ENCODE assay signal across 11 mouse cellular contexts in the genomic region with DNA sequence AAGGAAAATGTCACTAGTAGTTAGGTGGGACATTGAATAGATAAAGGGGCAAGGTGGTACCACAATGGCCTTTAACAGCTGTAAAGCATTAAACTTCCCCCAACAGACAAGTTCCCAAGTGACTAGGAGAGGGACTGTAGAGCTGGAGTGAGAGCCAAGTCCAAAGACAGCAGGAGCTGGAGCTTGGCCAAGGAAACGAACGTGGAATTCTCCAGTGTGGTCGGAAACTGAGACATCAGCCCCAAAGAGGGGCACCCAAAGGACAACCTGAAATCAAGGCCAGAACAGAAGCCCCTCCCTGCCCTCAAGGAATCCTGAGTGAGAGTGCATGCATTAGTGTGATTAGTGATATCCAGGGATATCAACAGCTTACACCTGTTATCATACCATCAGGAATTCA. TPM values are rescaled to one million over a fixed set of nuclear protein-coding genes. Genes with fewer than 3 reads are reported as not detected.
DNase-seq lines count a peak whose midpoint lies in the region; ATAC-seq and TF ChIP-seq lines count a peak whose summit lies in the region.
"Had no signal": no experiment of that assay in that cellular context is flagged by ENCODE, and none has a peak within 500 bp of the region (broad histone marks: within the 10 kb centered on the region; RNA-seq: fewer than 3 reads in every experiment).

No protein-coding gene starts in this region.

- no peak overlapping the region for H3K9ac ChIP-seq in forebrain, postnatal 0 days
- no peak overlapping the region for H3K9ac ChIP-seq in forebrain, embryonic 16.5 days (replicated peaks; ENCODE audit: low read depth, low read length)
- no peak overlapping the region for H3K9ac ChIP-seq in midbrain, embryonic 11.5 days (ENCODE audit: low read length)
- H3K9ac ChIP-seq in intestine, postnatal 0 days (ENCODE audit: low read depth, low read length), result no peak overlapping the region
- H3K9ac ChIP-seq in stomach, embryonic 14.5 days (replicated peaks; ENCODE audit: low read depth, low read length), result no peak overlapping the region

- peaks cover 27% of the 10 kb centered on the region for H3K4me1 ChIP-seq in forebrain, postnatal 0 days (ENCODE audit: insufficient read depth)
- peaks cover 36% of the 10 kb centered on the region for H3K4me1 ChIP-seq in forebrain, embryonic 16.5 days (replicated peaks; ENCODE audit: control insufficient read depth, insufficient read depth, low read length)
- H3K4me1 ChIP-seq in midbrain, embryonic 11.5 days (ENCODE audit: control insufficient read depth, insufficient read depth, low read length), result peaks cover 17% of the 10 kb centered on the region
- peaks cover 47% of the 10 kb centered on the region for H3K4me1 ChIP-seq in midbrain, embryonic 10.5 days
- 0 out of 2 replicates have a peak, but pooled peaks cover 14% of the 10 kb centered on the region for H3K4me1 ChIP-seq in intestine, postnatal 0 days (replicated peaks; ENCODE audit: control insufficient read depth, insufficient read depth, low read length)
- H3K4me1 ChIP-seq in stomach, embryonic 14.5 days (ENCODE audit: control insufficient read depth, insufficient read depth, low read length), result peaks cover 22% of the 10 kb centered on the region

- no peaks in the 10 kb centered on the region for H3K36me3 ChIP-seq in forebrain, postnatal 0 days (ENCODE audit: insufficient read depth)
- H3K36me3 ChIP-seq in forebrain, embryonic 16.5 days (ENCODE audit: control insufficient read depth, insufficient read depth), result no peaks in the 10 kb centered on the region
- no peaks in the 10 kb centered on the region for H3K36me3 ChIP-seq in midbrain, embryonic 11.5 days (ENCODE audit: control insufficient read depth, insufficient read depth, low read length)
- no peaks in the 10 kb centered on the region for H3K36me3 ChIP-seq in midbrain, embryonic 10.5 days
- H3K36me3 ChIP-seq in intestine, postnatal 0 days (ENCODE audit: control insufficient read depth, insufficient read depth), result no peaks in the 10 kb centered on the region
- H3K36me3 ChIP-seq in stomach, embryonic 14.5 days (ENCODE audit: control insufficient read depth, insufficient read depth, low read length), result no peaks in the 10 kb centered on the region

- ATAC-seq in forebrain, postnatal 0 days, result no peak
- no peak for ATAC-seq in forebrain, embryonic 16.5 days
- ATAC-seq in midbrain, embryonic 11.5 days (ENCODE audit: low FRiP score), result no peak
- ATAC-seq in intestine, postnatal 0 days, result no peak
- ATAC-seq in stomach, embryonic 14.5 days (ENCODE audit: insufficient number of reproducible peaks, insufficient read depth, low FRiP score, low read depth), result no peak
- no peak for ATAC-seq in erythroid progenitor cell, adult 5-6 weeks (replicated peaks; ENCODE audit: low FRiP score, poor library complexity, severe bottlenecking)
- ATAC-seq: CD4-positive, CD25-positive, alpha-beta regulatory T cell, adult 4 months had no signal

- DNase-seq in forebrain, postnatal 0 days, result no peak
- DNase-seq in midbrain, embryonic 11.5 days (ENCODE audit: low spot score, missing footprints), result peak; percentile 53
- DNase-seq in midbrain, embryonic 10.5 days (ENCODE audit: low spot score), result no peak
- no peak for DNase-seq in embryo, embryonic 10 days (ENCODE audit: low spot score)

- no peak for TF ChIP-seq CTCF in forebrain, postnatal 0 days (IDR thresholded peaks at IDR 0.05; ENCODE audit: low read depth)
- no peak for TF ChIP-seq CTCF in intestine, postnatal 0 days (IDR thresholded peaks at IDR 0.05; ENCODE audit: low read depth)

- WGBS in forebrain, postnatal 0 days, result 17% methylated on average over 3 of the region's 3 CpGs
- 25% methylated on average over 3 of the region's 3 CpGs for WGBS in forebrain, embryonic 16.5 days
- WGBS in midbrain, embryonic 11.5 days, result 69% methylated on average over 3 of the region's 3 CpGs
- 81% methylated on average over 3 of the region's 3 CpGs for WGBS in midbrain, embryonic 10.5 days
- WGBS in intestine, postnatal 0 days, result 9% methylated on average over 3 of the region's 3 CpGs
- WGBS in stomach, embryonic 14.5 days, result 25% methylated on average over 3 of the region's 3 CpGs

- no peaks in the 10 kb centered on the region for H3K27me3 ChIP-seq in forebrain, postnatal 0 days (ENCODE audit: insufficient read depth, low read length)
- no peaks in the 10 kb centered on the region for H3K27me3 ChIP-seq in forebrain, embryonic 16.5 days (replicated peaks; ENCODE audit: control insufficient read depth, insufficient read depth, low read length)
- H3K27me3 ChIP-seq in midbrain, embryonic 11.5 days (ENCODE audit: control insufficient read depth, insufficient read depth, low read length), result no peaks in the 10 kb centered on the region
- H3K27me3 ChIP-seq in midbrain, embryonic 10.5 days (ENCODE audit: low read depth, poor library complexity, severe bottlenecking), result no peaks in the 10 kb centered on the region
- H3K27me3 ChIP-seq in intestine, postnatal 0 days (replicated peaks; ENCODE audit: control insufficient read depth, insufficient read depth, low read length), result no peaks in the 10 kb centered on the region
- H3K27me3 ChIP-seq in stomach, embryonic 14.5 days (ENCODE audit: control insufficient read depth, insufficient read depth, low read length), result no peaks in the 10 kb centered on the region

- no peak overlapping the region for H3K27ac ChIP-seq in forebrain, postnatal 0 days (ENCODE audit: low read depth, low read length)
- H3K27ac ChIP-seq in forebrain, embryonic 16.5 days (ENCODE audit: low read length), result no peak overlapping the region
- no peak overlapping the region for H3K27ac ChIP-seq in midbrain, embryonic 11.5 days (ENCODE audit: low read depth, low read length)
- H3K27ac ChIP-seq in midbrain, embryonic 10.5 days (replicated peaks), result no peak overlapping the region
- H3K27ac ChIP-seq in intestine, postnatal 0 days (ENCODE audit: low read depth, low read length), result no peak overlapping the region
- no peak overlapping the region for H3K27ac ChIP-seq in stomach, embryonic 14.5 days (ENCODE audit: low read length)

- H3K4me3 ChIP-seq in forebrain, postnatal 0 days (ENCODE audit: low read depth, low read length), result no peak overlapping the region
- H3K4me3 ChIP-seq in forebrain, embryonic 16.5 days (replicated peaks; ENCODE audit: low read length), result no peak overlapping the region
- H3K4me3 ChIP-seq in midbrain, embryonic 11.5 days (ENCODE audit: low read depth, low read length), result no peak overlapping the region
- no peak overlapping the region for H3K4me3 ChIP-seq in midbrain, embryonic 10.5 days
- no peak overlapping the region for H3K4me3 ChIP-seq in intestine, postnatal 0 days (ENCODE audit: low read depth, low read length)
- H3K4me3 ChIP-seq in stomach, embryonic 14.5 days (ENCODE audit: low read depth, low read length), result no peak overlapping the region

- peak overlapping the region; percentile 23 for H3K4me2 ChIP-seq in forebrain, postnatal 0 days (ENCODE audit: low read depth)
- H3K4me2 ChIP-seq in forebrain, embryonic 16.5 days (ENCODE audit: low read length), result no peak overlapping the region
- no peak overlapping the region for H3K4me2 ChIP-seq in midbrain, embryonic 11.5 days
- H3K4me2 ChIP-seq in intestine, postnatal 0 days (replicated peaks; ENCODE audit: low read depth), result peak overlapping the region; percentile 37
- peak overlapping the region; percentile 8 for H3K4me2 ChIP-seq in stomach, embryonic 14.5 days (replicated peaks; ENCODE audit: low read depth, low read length)

- no peaks in the 10 kb centered on the region for H3K9me3 ChIP-seq in forebrain, postnatal 0 days (ENCODE audit: low read length)
- H3K9me3 ChIP-seq in forebrain, embryonic 16.5 days (ENCODE audit: control insufficient read depth, low read length), result no peaks in the 10 kb centered on the region
- no peaks in the 10 kb centered on the region for H3K9me3 ChIP-seq in midbrain, embryonic 11.5 days (ENCODE audit: control insufficient read depth, low read length)
- no peaks in the 10 kb centered on the region for H3K9me3 ChIP-seq in midbrain, embryonic 10.5 days (replicated peaks)
- H3K9me3 ChIP-seq in intestine, postnatal 0 days (ENCODE audit: control insufficient read depth), result no peaks in the 10 kb centered on the region
- H3K9me3 ChIP-seq in stomach, embryonic 14.5 days (ENCODE audit: control insufficient read depth, low read depth, low read length), result no peaks in the 10 kb centered on the region

RNA-seq across cellular contexts. Expression of gene Btbd1, which starts 3.9 kb away (rescaled TPM):
- 142 TPM in 2 replicates for total RNA-seq in forebrain, postnatal 0 days (2014; rRNA removed)
- polyA plus RNA-seq in forebrain, postnatal 0 days (2015; fragmentation: Nextera tagmentation; extraction: Ambion mirVana), result 101 and 104 TPM in 2 replicates
- 99.0 and 109 TPM in 2 replicates for polyA plus RNA-seq in forebrain, embryonic 16.5 days (2015; fragmentation: Nextera tagmentation; extraction: Ambion mirVana)
- 102 and 106 TPM in 2 replicates for polyA plus RNA-seq in midbrain, embryonic 11.5 days (2014; fragmentation: Nextera tagmentation; extraction: Ambion mirVana)
- polyA plus RNA-seq in midbrain, embryonic 10.5 days (2016; fragmentation: Nextera tagmentation; extraction: Ambion mirVana), result 66.3 and 70.3 TPM in 2 replicates
- 41.0 and 42.7 TPM in 2 replicates for polyA plus RNA-seq in intestine, postnatal 0 days (2015; fragmentation: Nextera tagmentation; extraction: Ambion mirVana)
- 80.0 and 81.8 TPM in 2 replicates for polyA plus RNA-seq in stomach, embryonic 14.5 days (2014; fragmentation: Nextera tagmentation; extraction: Ambion mirVana)
- total RNA-seq in erythroid progenitor cell, adult 5-6 weeks (2015; ENCODE audit: low replicate concordance), result 20.2 and 56.2 TPM in 2 replicates
- total RNA-seq in erythroid progenitor cell, adult 5-6 weeks (2017; ENCODE audit: low replicate concordance), result 34.7 and 59.2 TPM in 2 replicates

RNA-seq across cellular contexts. Expression of gene Gm10160, which starts 30.2 kb away (rescaled TPM):
- total RNA-seq in forebrain, postnatal 0 days (2014; rRNA removed), result not detected in 2 replicates
- not detected in 2 replicates for polyA plus RNA-seq in forebrain, postnatal 0 days (2015; fragmentation: Nextera tagmentation; extraction: Ambion mirVana)
- polyA plus RNA-seq in forebrain, embryonic 16.5 days (2015; fragmentation: Nextera tagmentation; extraction: Ambion mirVana), result not detected in 2 replicates
- polyA plus RNA-seq in midbrain, embryonic 11.5 days (2014; fragmentation: Nextera tagmentation; extraction: Ambion mirVana), result not detected in 2 replicates
- polyA plus RNA-seq in midbrain, embryonic 10.5 days (2016; fragmentation: Nextera tagmentation; extraction: Ambion mirVana), result not detected in 2 replicates
- polyA plus RNA-seq in intestine, postnatal 0 days (2015; fragmentation: Nextera tagmentation; extraction: Ambion mirVana), result not detected in 2 replicates
- not detected in 2 replicates for polyA plus RNA-seq in stomach, embryonic 14.5 days (2014; fragmentation: Nextera tagmentation; extraction: Ambion mirVana)
- total RNA-seq in erythroid progenitor cell, adult 5-6 weeks (2015; ENCODE audit: low replicate concordance), result not detected in 2 replicates
- not detected in 2 replicates for total RNA-seq in erythroid progenitor cell, adult 5-6 weeks (2017; ENCODE audit: low replicate concordance)
- total RNA-seq: layer of hippocampus, adult 18-20 months; monocyte, adult 5-6 weeks had no signal
- polyA plus RNA-seq: CD4-positive, CD25-positive, alpha-beta regulatory T cell, adult 4 months had no signal

RNA-seq across cellular contexts. Expression of gene Tm6sf1, which starts 33.4 kb away (rescaled TPM):
- total RNA-seq in forebrain, postnatal 0 days (2014; rRNA removed), result 5.4 and 12.9 TPM in 2 replicates
- 5.0 and 7.0 TPM in 2 replicates for polyA plus RNA-seq in forebrain, postnatal 0 days (2015; fragmentation: Nextera tagmentation; extraction: Ambion mirVana)
- polyA plus RNA-seq in forebrain, embryonic 16.5 days (2015; fragmentation: Nextera tagmentation; extraction: Ambion mirVana), result 8.3 and 8.5 TPM in 2 replicates
- polyA plus RNA-seq in midbrain, embryonic 11.5 days (2014; fragmentation: Nextera tagmentation; extraction: Ambion mirVana), result 13.1 and 13.4 TPM in 2 replicates
- polyA plus RNA-seq in midbrain, embryonic 10.5 days (2016; fragmentation: Nextera tagmentation; extraction: Ambion mirVana), result 12.6 and 15.8 TPM in 2 replicates
- polyA plus RNA-seq in intestine, postnatal 0 days (2015; fragmentation: Nextera tagmentation; extraction: Ambion mirVana), result 16.5 and 17.8 TPM in 2 replicates
- polyA plus RNA-seq in stomach, embryonic 14.5 days (2014; fragmentation: Nextera tagmentation; extraction: Ambion mirVana), result 8.7 and 12.5 TPM in 2 replicates
- 36.8 and 51.1 TPM in 2 replicates for total RNA-seq in erythroid progenitor cell, adult 5-6 weeks (2015; ENCODE audit: low replicate concordance)
- total RNA-seq in erythroid progenitor cell, adult 5-6 weeks (2017; ENCODE audit: low replicate concordance), result 6.8 and 22.5 TPM in 2 replicates

RNA-seq across cellular contexts. Expression of gene 3110040N11Rik, which starts 36.1 kb away (rescaled TPM):
- total RNA-seq in forebrain, postnatal 0 days (2014; rRNA removed), result 46.3 and 50.9 TPM in 2 replicates
- polyA plus RNA-seq in forebrain, postnatal 0 days (2015; fragmentation: Nextera tagmentation; extraction: Ambion mirVana), result 59.3 and 59.8 TPM in 2 replicates
- 49.4 and 51.0 TPM in 2 replicates for polyA plus RNA-seq in forebrain, embryonic 16.5 days (2015; fragmentation: Nextera tagmentation; extraction: Ambion mirVana)
- 46.3 and 51.2 TPM in 2 replicates for polyA plus RNA-seq in midbrain, embryonic 11.5 days (2014; fragmentation: Nextera tagmentation; extraction: Ambion mirVana)
- 51.0 and 52.2 TPM in 2 replicates for polyA plus RNA-seq in midbrain, embryonic 10.5 days (2016; fragmentation: Nextera tagmentation; extraction: Ambion mirVana)
- polyA plus RNA-seq in intestine, postnatal 0 days (2015; fragmentation: Nextera tagmentation; extraction: Ambion mirVana), result 48.9 and 49.8 TPM in 2 replicates
- polyA plus RNA-seq in stomach, embryonic 14.5 days (2014; fragmentation: Nextera tagmentation; extraction: Ambion mirVana), result 52.2 and 55.6 TPM in 2 replicates
- 5.0 TPM in 1 of 2 replicates, not detected in the other for total RNA-seq in erythroid progenitor cell, adult 5-6 weeks (2015; ENCODE audit: low replicate concordance)
- 3.9 and 19.0 TPM in 2 replicates for total RNA-seq in erythroid progenitor cell, adult 5-6 weeks (2017; ENCODE audit: low replicate concordance)

Comparison
In these comparisons a context has a peak if more than half of its experiments do, and no peak if none do; other contexts are left out.
1. H3K4me2 ChIP-seq: peak in forebrain, postnatal 0 days (single experiment), intestine, postnatal 0 days (single experiment) and stomach, embryonic 14.5 days (single experiment); none in forebrain, embryonic 16.5 days (single experiment) and midbrain, embryonic 11.5 days (single experiment).